ENCODE assay signal across 10 mouse cellular contexts in the genomic region with DNA sequence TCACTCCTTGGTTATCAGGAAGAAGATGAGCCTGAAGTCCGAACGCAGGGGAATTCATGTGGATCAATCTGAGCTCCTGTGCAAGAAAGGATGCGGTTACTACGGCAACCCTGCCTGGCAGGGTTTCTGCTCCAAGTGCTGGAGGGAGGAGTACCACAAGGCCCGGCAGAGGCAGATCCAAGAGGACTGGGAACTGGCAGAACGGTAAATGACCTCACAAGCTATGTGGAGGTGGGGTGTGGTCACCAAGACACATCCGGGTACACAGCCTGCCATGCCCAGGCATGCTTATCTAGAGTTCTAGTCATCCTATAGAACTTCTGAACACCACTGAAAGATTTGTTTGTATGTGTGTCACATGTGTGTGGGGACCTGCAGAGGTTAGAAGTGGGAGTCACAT. TPM values are rescaled to one million over a fixed set of nuclear protein-coding genes. Genes with fewer than 3 reads are reported as not detected.
DNase-seq lines count a peak whose midpoint lies in the region; ATAC-seq and TF ChIP-seq lines count a peak whose summit lies in the region.
"Had no signal": no experiment of that assay in that cellular context is flagged by ENCODE, and none has a peak within 500 bp of the region (broad histone marks: within the 10 kb centered on the region; RNA-seq: fewer than 3 reads in every experiment).

No protein-coding gene starts in this region.

- H3K4me1 ChIP-seq in liver, embryonic 14.5 days (replicated peaks; ENCODE audit: control insufficient read depth in 2 of 2, insufficient read depth in 2 of 2, low read length in 1 of 2), result peaks cover 22 to 31% of the 10 kb centered on the region in 2 experiments
- H3K4me1 ChIP-seq in kidney, embryonic 14.5 days (ENCODE audit: control insufficient read depth, insufficient read depth, low read length), result 0 out of 2 replicates have a peak, but pooled peaks cover under 1% of the 10 kb centered on the region

- no peak overlapping the region for H3K4me2 ChIP-seq in liver, embryonic 14.5 days (ENCODE audit: low read depth)
- no peak overlapping the region for H3K4me2 ChIP-seq in kidney, embryonic 14.5 days (replicated peaks; ENCODE audit: low read depth, low read length)
- H3K4me2 ChIP-seq: forebrain, embryonic 15.5 days had no signal

- no peak overlapping the region for H3K4me3 ChIP-seq in liver, embryonic 14.5 days (ENCODE audit: insufficient read depth in 1 of 2, low read depth in 2 of 2, low read length in 2 of 2)
- H3K4me3 ChIP-seq in kidney, embryonic 14.5 days (ENCODE audit: low read length), result no peak overlapping the region
- H3K4me3 ChIP-seq: forebrain, embryonic 15.5 days had no signal

- no peak overlapping the region for H3K27ac ChIP-seq in liver, embryonic 14.5 days
- no peak overlapping the region for H3K27ac ChIP-seq in kidney, embryonic 14.5 days (ENCODE audit: low read depth, low read length)
- H3K27ac ChIP-seq: forebrain, embryonic 15.5 days had no signal

- DNase-seq in cerebellum, postnatal 25 days, result peak; percentile 35 to 55
- no peak for DNase-seq in cerebellum, adult 9-10 months
- DNase-seq in urinary bladder, postnatal 25 days (ENCODE audit: low spot score), result peak; percentile 34
- no peak for DNase-seq in urinary bladder, postnatal 10 days (ENCODE audit: low spot score)
- DNase-seq in liver, embryonic 14.5 days (ENCODE audit: low read depth in 3 of 3, low spot score in 3 of 3), result no peak
- DNase-seq in kidney, postnatal 36 days, result no peak
- no peak for DNase-seq in kidney, adult 9 months
- DNase-seq: thymus, postnatal 4 days had no signal

- 62% methylated on average over 7 of the region's 7 CpGs for WGBS in liver, embryonic 14.5 days (ENCODE audit: insufficient replicate concordance)
- 71% methylated on average over 7 of the region's 7 CpGs for WGBS in kidney, embryonic 14.5 days

- no peak overlapping the region for H3K9ac ChIP-seq in liver, embryonic 14.5 days (replicated peaks)
- no peak overlapping the region for H3K9ac ChIP-seq in kidney, embryonic 14.5 days (ENCODE audit: low read depth, low read length)
- H3K9ac ChIP-seq: forebrain, embryonic 15.5 days had no signal

- TF ChIP-seq CTCF in liver, embryonic 14.5 days (IDR thresholded peaks at IDR 0.05; ENCODE audit: low read depth), result no peak

- H3K9me3 ChIP-seq in liver, embryonic 14.5 days (ENCODE audit: control insufficient read depth, low read length), result no peaks in the 10 kb centered on the region
- H3K9me3 ChIP-seq in kidney, embryonic 14.5 days (ENCODE audit: control insufficient read depth, low read length), result no peaks in the 10 kb centered on the region
- H3K9me3 ChIP-seq: forebrain, embryonic 15.5 days had no signal

- H3K27me3 ChIP-seq in liver, embryonic 14.5 days (ENCODE audit: control insufficient read depth, insufficient read depth, low read length), result no peaks in the 10 kb centered on the region
- H3K27me3 ChIP-seq in kidney, embryonic 14.5 days (ENCODE audit: control insufficient read depth, insufficient read depth, low read length), result no peaks in the 10 kb centered on the region
- H3K27me3 ChIP-seq: forebrain, embryonic 15.5 days had no signal

- TF ChIP-seq EP300 in liver, embryonic 14.5 days (IDR thresholded peaks at IDR 0.05; ENCODE audit: low read depth), result no peak

- H3K36me3 ChIP-seq in liver, embryonic 14.5 days (replicated peaks; ENCODE audit: control insufficient read depth, insufficient read depth, low read depth), result peaks cover 43% of the 10 kb centered on the region
- peaks cover 34% of the 10 kb centered on the region; the same call in 1 of the 2 replicates for H3K36me3 ChIP-seq in kidney, embryonic 14.5 days (ENCODE audit: control insufficient read depth, insufficient read depth, low read length)

- peak; percentile 56 for ATAC-seq in liver, embryonic 14.5 days (ENCODE audit: insufficient read depth)
- ATAC-seq in kidney, embryonic 14.5 days (ENCODE audit: low FRiP score, low TSS enrichment), result no peak; the same call in 1 of the 2 replicates
- ATAC-seq: forebrain, embryonic 15.5 days had no signal

RNA-seq across cellular contexts. Expression of a gene that starts 15.8 kb away (rescaled TPM):
- 9.9 and 13.7 TPM in 2 replicates for polyA plus RNA-seq in liver, embryonic 14.5 days (2012; rRNA removed)
- polyA plus RNA-seq in liver, embryonic 14.5 days (2014; fragmentation: Nextera tagmentation; extraction: Ambion mirVana), result 19.7 and 23.9 TPM in 2 replicates
- 21.0 and 26.7 TPM in 2 replicates for polyA plus RNA-seq in kidney, embryonic 14.5 days (2014; fragmentation: Nextera tagmentation; extraction: Ambion mirVana)

RNA-seq across cellular contexts. Expression of a gene that starts 29.5 kb away (rescaled TPM):
- polyA plus RNA-seq in liver, embryonic 14.5 days (2012; rRNA removed), result 12.5 and 14.1 TPM in 2 replicates
- polyA plus RNA-seq in liver, embryonic 14.5 days (2014; fragmentation: Nextera tagmentation; extraction: Ambion mirVana), result 25.4 and 26.6 TPM in 2 replicates
- polyA plus RNA-seq in kidney, embryonic 14.5 days (2014; fragmentation: Nextera tagmentation; extraction: Ambion mirVana), result 42.2 and 45.9 TPM in 2 replicates

RNA-seq across cellular contexts. Expression of a gene that starts 42.7 kb away (rescaled TPM):
- polyA plus RNA-seq in liver, embryonic 14.5 days (2012; rRNA removed), result 3.2 and 3.6 TPM in 2 replicates
- polyA plus RNA-seq in liver, embryonic 14.5 days (2014; fragmentation: Nextera tagmentation; extraction: Ambion mirVana), result 3.8 and 6.6 TPM in 2 replicates
- polyA plus RNA-seq in kidney, embryonic 14.5 days (2014; fragmentation: Nextera tagmentation; extraction: Ambion mirVana), result 2.2 and 4.3 TPM in 2 replicates

Comparison
In these comparisons a context has a peak if more than half of its experiments do, and no peak if none do; other contexts are left out.
1. DNase-seq: peak in cerebellum, postnatal 25 days (2 of 2) and urinary bladder, postnatal 25 days (single experiment); none in cerebellum, adult 9-10 months (single experiment), urinary bladder, postnatal 10 days (single experiment), liver, embryonic 14.5 days (0 of 3), kidney, postnatal 36 days (0 of 2) and kidney, adult 9 months (single experiment).